Mouse (Mus musculus): ENCODE measurements around the gene Rnf169. TPM values are rescaled to one million over a fixed set of nuclear protein-coding genes. Genes with fewer than 3 reads are reported as not detected.

Rnf169 gene
- polyA plus RNA-seq, 1 experiment from 2014 or later: 7.2 TPM

DNA sequence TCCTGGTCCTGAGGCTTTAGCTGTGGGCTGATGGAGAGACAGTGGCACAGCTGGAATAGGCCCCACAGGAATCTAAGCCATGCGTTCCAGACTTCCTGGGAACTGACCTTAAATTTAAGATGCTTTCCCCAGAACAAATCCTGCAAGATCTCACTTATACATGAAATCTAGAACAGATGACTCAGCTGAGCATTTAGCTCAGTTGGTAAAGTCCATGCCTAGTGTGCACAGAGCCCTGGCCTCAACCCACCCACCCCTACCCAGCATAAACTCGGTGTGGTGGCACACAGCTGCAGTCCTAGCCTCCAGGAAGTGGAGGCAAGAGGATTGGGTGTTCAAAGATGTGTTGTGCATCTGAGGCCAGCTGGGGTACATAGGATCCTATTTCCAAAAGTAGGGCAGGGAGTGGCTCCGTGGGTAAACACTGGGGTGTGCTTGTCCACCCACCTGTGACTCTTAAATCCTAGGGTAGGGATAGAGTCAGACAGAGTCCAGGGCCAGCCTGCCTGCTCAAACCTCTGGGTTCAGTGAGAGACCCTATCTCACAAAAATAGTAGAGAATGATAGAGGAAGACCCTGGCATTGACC is 90.0 kb downstream of the Rnf169 start:
- no peaks in the 10 kb centered on the region for H3K27me3 ChIP-seq (ENCODE audit: control insufficient read depth, insufficient read depth, low read length)
- no peak overlapping the region for H3K4me3 ChIP-seq (ENCODE audit: low read depth, low read length)
- WGBS: 78% methylated on average over 3 of the region's 3 CpGs

GRCm38 (mm10) chr7:99889175-99889880 is 90.9 kb downstream of the Rnf169 start:
- WGBS: 51% methylated on average over 10 of the region's 10 CpGs

More for the DNA sequence above, 90.0 kb downstream of the Rnf169 start:
- no peak for DNase-seq (ENCODE audit: low spot score)
- H3K4me2 ChIP-seq (ENCODE audit: low read depth, severe bottlenecking): no peak overlapping the region
- H3K9me3 ChIP-seq (ENCODE audit: control insufficient read depth, low read length): no peaks in the 10 kb centered on the region
- H3K9ac ChIP-seq (ENCODE audit: low read length): no peak overlapping the region
- ATAC-seq (ENCODE audit: insufficient number of reproducible peaks, low FRiP score, low TSS enrichment, low read depth): no peak
- no peaks in the 10 kb centered on the region for H3K36me3 ChIP-seq (ENCODE audit: control insufficient read depth, insufficient read depth, low read length)
- H3K27ac ChIP-seq (replicated peaks; ENCODE audit: low read depth, low read length): no peak overlapping the region
- no peaks in the 10 kb centered on the region for H3K4me1 ChIP-seq (ENCODE audit: control insufficient read depth, insufficient read depth, low read length)

DNA sequence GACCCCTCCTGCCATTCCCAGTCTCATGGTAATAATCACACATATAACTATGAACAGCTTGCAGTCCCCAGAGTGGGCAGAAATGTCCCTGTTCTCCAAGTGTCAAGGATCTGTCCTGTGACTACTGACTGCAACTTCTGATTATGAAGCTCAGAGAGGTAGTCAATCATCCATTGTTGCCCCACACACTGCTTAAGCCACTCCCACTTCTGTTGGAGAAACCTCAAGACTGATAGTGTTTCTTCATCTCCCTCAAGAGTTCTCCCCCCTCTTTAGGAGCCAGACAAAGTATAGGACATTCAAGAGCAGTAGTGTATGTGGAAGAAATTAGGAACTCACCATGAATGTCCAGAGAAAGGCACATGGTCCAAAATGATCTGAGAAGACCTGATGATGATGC is 92.5 kb downstream of the Rnf169 start:
- no peak overlapping the region for H3K4me3 ChIP-seq (ENCODE audit: low read depth, low read length)
- no peak overlapping the region for H3K9ac ChIP-seq (ENCODE audit: low read length)
- H3K27ac ChIP-seq (replicated peaks; ENCODE audit: low read depth, low read length): no peak overlapping the region
- DNase-seq (ENCODE audit: low spot score) (no peak), ATAC-seq (ENCODE audit: insufficient number of reproducible peaks, low FRiP score, low TSS enrichment, low read depth) (no peak)
- no peaks in the 10 kb centered on the region for H3K36me3 ChIP-seq (ENCODE audit: control insufficient read depth, insufficient read depth, low read length)
- no peaks in the 10 kb centered on the region for H3K27me3 ChIP-seq (ENCODE audit: control insufficient read depth, insufficient read depth, low read length)
- H3K4me2 ChIP-seq (ENCODE audit: low read depth, severe bottlenecking): no peak overlapping the region
- no peaks in the 10 kb centered on the region for H3K4me1 ChIP-seq (ENCODE audit: control insufficient read depth, insufficient read depth, low read length)
- no peaks in the 10 kb centered on the region for H3K9me3 ChIP-seq (ENCODE audit: control insufficient read depth, low read length)

More at GRCm38 (mm10) chr7:99889175-99889880, 90.9 kb downstream of the Rnf169 start:
- Histone ChIP-seq H3K9ac (ENCODE audit: low read length) (no peak overlapping the region), H3K27me3 (ENCODE audit: control insufficient read depth, insufficient read depth, low read length) (no peaks in the 10 kb centered on the region), H3K4me2 (ENCODE audit: low read depth, severe bottlenecking) (no peak overlapping the region), H3K27ac (replicated peaks; ENCODE audit: low read depth, low read length) (no peak overlapping the region), H3K36me3 (ENCODE audit: control insufficient read depth, insufficient read depth, low read length) (no peaks in the 10 kb centered on the region), H3K4me3 (ENCODE audit: low read depth, low read length) (no peak overlapping the region), H3K4me1 (ENCODE audit: control insufficient read depth, insufficient read depth, low read length) (no peaks in the 10 kb centered on the region), H3K9me3 (ENCODE audit: control insufficient read depth, low read length) (no peaks in the 10 kb centered on the region)
- DNase-seq (ENCODE audit: low spot score) (peak; percentile 27), ATAC-seq (ENCODE audit: insufficient number of reproducible peaks, low FRiP score, low TSS enrichment, low read depth) (no peak)

- Histone ChIP-seq H3K4me3 (ENCODE audit: low read depth, low read length) (no peak overlapping the region), H3K9ac (ENCODE audit: low read length) (no peak overlapping the region), H3K4me2 (ENCODE audit: low read depth, severe bottlenecking) (no peak overlapping the region), H3K27me3 (ENCODE audit: control insufficient read depth, insufficient read depth, low read length) (no peaks in the 10 kb centered on the region), H3K36me3 (ENCODE audit: control insufficient read depth, insufficient read depth, low read length) (no peaks in the 10 kb centered on the region), H3K27ac (replicated peaks; ENCODE audit: low read depth, low read length) (no peak overlapping the region), H3K4me1 (ENCODE audit: control insufficient read depth, insufficient read depth, low read length) (no peaks in the 10 kb centered on the region), H3K9me3 (ENCODE audit: control insufficient read depth, low read length) (no peaks in the 10 kb centered on the region)
- no peak for DNase-seq (ENCODE audit: low spot score)
- 63% methylated on average over 2 of the region's 2 CpGs for WGBS
- ATAC-seq (ENCODE audit: insufficient number of reproducible peaks, low FRiP score, low TSS enrichment, low read depth): no peak
Measured at GRCm38 (mm10) chr7:99887230-99887735, 93.0 kb downstream of the Rnf169 start.

- Histone ChIP-seq H3K9me3 (ENCODE audit: control insufficient read depth, low read length) (no peaks in the 10 kb centered on the region), H3K4me2 (ENCODE audit: low read depth, severe bottlenecking) (no peak overlapping the region), H3K4me3 (ENCODE audit: low read depth, low read length) (no peak overlapping the region), H3K36me3 (ENCODE audit: control insufficient read depth, insufficient read depth, low read length) (no peaks in the 10 kb centered on the region), H3K4me1 (ENCODE audit: control insufficient read depth, insufficient read depth, low read length) (no peaks in the 10 kb centered on the region), H3K27me3 (ENCODE audit: control insufficient read depth, insufficient read depth, low read length) (no peaks in the 10 kb centered on the region), H3K27ac (replicated peaks; ENCODE audit: low read depth, low read length) (no peak overlapping the region), H3K9ac (ENCODE audit: low read length) (no peak overlapping the region)
- ATAC-seq (ENCODE audit: insufficient number of reproducible peaks, low FRiP score, low TSS enrichment, low read depth): no peak
- no peak for DNase-seq (ENCODE audit: low spot score)
- WGBS: 88% methylated on average over 2 of the region's 2 CpGs
Measured at GRCm38 (mm10) chr7:99878254-99878653, 102.0 kb downstream of the Rnf169 start.

DNA sequence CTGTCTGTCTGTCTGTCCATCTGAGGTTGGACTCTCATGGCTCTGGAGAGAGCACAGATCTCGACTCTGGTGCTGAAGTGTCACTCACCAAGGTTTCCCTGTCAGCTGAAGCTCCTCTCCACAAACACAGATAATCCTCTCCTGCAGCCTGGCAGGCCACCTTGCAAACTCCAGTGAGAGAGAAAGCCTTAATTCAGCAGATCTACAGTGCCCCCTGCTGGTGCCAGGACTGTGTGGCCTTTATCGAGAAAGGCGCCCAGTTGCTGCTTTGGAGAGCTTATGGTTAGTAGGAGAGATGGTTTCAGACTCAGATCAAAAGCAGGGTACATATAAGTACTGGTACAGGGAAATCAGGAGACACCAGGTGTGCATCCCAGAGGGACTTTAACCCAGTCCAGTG is 103.9 kb downstream of the Rnf169 start:
- no peak overlapping the region for H3K27ac ChIP-seq (replicated peaks; ENCODE audit: low read depth, low read length)
- no peak overlapping the region for H3K4me2 ChIP-seq (ENCODE audit: low read depth, severe bottlenecking)
- no peaks in the 10 kb centered on the region for H3K27me3 ChIP-seq (ENCODE audit: control insufficient read depth, insufficient read depth, low read length)
- H3K4me3 ChIP-seq (ENCODE audit: low read depth, low read length): no peak overlapping the region
- H3K9me3 ChIP-seq (ENCODE audit: control insufficient read depth, low read length): no peaks in the 10 kb centered on the region
- peak; percentile 90 for DNase-seq (ENCODE audit: low spot score)
- whole genome bisulfite sequencing: under 1% methylated on average over 3 of the region's 3 CpGs
- H3K9ac ChIP-seq (ENCODE audit: low read length): no peak overlapping the region
- ATAC-seq (ENCODE audit: insufficient number of reproducible peaks, low FRiP score, low TSS enrichment, low read depth): no peak
- H3K4me1 ChIP-seq (ENCODE audit: control insufficient read depth, insufficient read depth, low read length): no peaks in the 10 kb centered on the region
- H3K36me3 ChIP-seq (ENCODE audit: control insufficient read depth, insufficient read depth, low read length): no peaks in the 10 kb centered on the region

DNA sequence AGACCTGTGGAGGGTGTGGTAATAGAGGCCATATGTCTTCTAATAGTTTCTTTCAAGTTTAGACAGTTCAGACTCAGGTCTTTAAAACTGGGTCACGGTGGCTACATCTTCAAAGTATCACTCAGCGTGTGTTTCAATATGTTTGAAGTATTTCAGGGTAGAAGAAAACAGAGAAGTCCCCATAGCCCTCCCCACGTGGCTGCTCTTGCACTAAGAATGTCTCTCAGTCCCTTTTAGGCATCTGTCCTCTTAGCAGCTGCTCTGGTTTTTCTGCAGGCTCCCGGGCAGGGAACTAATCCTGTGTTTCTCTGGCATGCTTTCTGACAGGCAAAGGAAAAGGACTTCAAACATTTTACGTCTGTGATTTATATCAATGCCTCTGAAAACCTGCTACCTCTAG is 104.4 kb downstream of the Rnf169 start:
- no peak overlapping the region for H3K4me3 ChIP-seq (ENCODE audit: low read depth, low read length)
- H3K27me3 ChIP-seq (ENCODE audit: control insufficient read depth, insufficient read depth, low read length): no peaks in the 10 kb centered on the region
- ATAC-seq (ENCODE audit: insufficient number of reproducible peaks, low FRiP score, low TSS enrichment, low read depth) (no peak), DNase-seq (ENCODE audit: low spot score) (no peak)
- H3K27ac ChIP-seq (replicated peaks; ENCODE audit: low read depth, low read length): no peak overlapping the region
- H3K4me1 ChIP-seq (ENCODE audit: control insufficient read depth, insufficient read depth, low read length): no peaks in the 10 kb centered on the region
- 30% methylated on average over 5 of the region's 5 CpGs for WGBS
- H3K4me2 ChIP-seq (ENCODE audit: low read depth, severe bottlenecking): no peak overlapping the region
- no peaks in the 10 kb centered on the region for H3K36me3 ChIP-seq (ENCODE audit: control insufficient read depth, insufficient read depth, low read length)
- H3K9me3 ChIP-seq (ENCODE audit: control insufficient read depth, low read length): no peaks in the 10 kb centered on the region
- no peak overlapping the region for H3K9ac ChIP-seq (ENCODE audit: low read length)

DNA sequence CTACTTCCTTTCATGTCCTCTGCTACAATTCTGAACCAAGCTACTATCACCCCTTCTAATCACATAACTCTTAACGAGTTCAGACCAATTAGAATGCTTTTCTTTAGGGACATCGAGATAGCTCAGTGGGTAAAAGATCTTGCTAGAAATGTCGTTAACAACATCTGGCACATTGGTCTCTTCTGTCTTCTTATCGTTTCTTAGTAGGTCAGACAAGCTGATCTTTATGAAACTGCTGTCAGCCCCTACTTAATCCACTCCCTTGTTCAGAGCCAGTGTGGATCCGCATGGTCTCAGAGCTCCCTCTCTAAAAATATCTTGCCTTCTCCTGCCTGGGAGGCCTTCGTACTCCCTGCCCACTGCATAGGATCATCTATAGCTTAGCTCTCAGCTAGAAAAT is 106.3 kb downstream of the Rnf169 start:
- WGBS: 73% methylated on average over 6 of the region's 6 CpGs
- H3K4me2 ChIP-seq (ENCODE audit: low read depth, severe bottlenecking): no peak overlapping the region

More for the DNA sequence above, 106.3 kb downstream of the Rnf169 start:
- no peak overlapping the region for H3K27ac ChIP-seq (replicated peaks; ENCODE audit: low read depth, low read length)
- H3K4me1 ChIP-seq (ENCODE audit: control insufficient read depth, insufficient read depth, low read length): no peaks in the 10 kb centered on the region
- no peak overlapping the region for H3K9ac ChIP-seq (ENCODE audit: low read length)
- DNase-seq (ENCODE audit: low spot score) (no peak), ATAC-seq (ENCODE audit: insufficient number of reproducible peaks, low FRiP score, low TSS enrichment, low read depth) (no peak)
- H3K4me3 ChIP-seq (ENCODE audit: low read depth, low read length): no peak overlapping the region
- no peaks in the 10 kb centered on the region for H3K9me3 ChIP-seq (ENCODE audit: control insufficient read depth, low read length)
- H3K36me3 ChIP-seq (ENCODE audit: control insufficient read depth, insufficient read depth, low read length): no peaks in the 10 kb centered on the region
- no peaks in the 10 kb centered on the region for H3K27me3 ChIP-seq (ENCODE audit: control insufficient read depth, insufficient read depth, low read length)
